Mouse (Mus musculus): ENCODE results near the gene Gapdh.
A peak's percentile ranks its signal among the peaks of the same experiment; 100 is the strongest.

Gapdh gene

GRCm38 (mm10) chr6:125148926-125149568 lies 17.2 kb downstream of the Gapdh start:
- no peak for DNase-seq

GRCm38 (mm10) chr6:125148251-125148925 lies 17.9 kb downstream of the Gapdh start:
- DNase-seq: no peak

DNA sequence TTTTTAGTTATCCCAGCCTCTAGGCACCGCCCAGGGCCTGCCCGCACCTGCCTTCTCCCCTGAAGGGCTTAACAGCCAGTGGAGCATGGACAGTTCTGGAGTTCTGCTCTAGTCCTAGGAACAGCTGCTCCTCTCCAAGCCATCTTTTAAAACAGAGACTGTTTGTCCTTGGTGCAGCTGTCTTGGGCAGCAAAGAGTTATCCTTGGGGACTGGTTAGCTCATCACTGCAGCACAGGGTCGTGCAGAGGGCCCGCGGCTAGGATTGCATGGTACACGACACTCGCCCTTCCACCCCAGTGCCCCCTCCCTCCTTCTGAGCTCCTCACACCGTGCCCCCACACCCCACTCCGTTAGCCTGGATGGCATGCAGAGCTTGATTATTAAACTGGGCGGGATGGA lies 18.9 kb downstream of the Gapdh start:
- DNase-seq: no peak

DNA sequence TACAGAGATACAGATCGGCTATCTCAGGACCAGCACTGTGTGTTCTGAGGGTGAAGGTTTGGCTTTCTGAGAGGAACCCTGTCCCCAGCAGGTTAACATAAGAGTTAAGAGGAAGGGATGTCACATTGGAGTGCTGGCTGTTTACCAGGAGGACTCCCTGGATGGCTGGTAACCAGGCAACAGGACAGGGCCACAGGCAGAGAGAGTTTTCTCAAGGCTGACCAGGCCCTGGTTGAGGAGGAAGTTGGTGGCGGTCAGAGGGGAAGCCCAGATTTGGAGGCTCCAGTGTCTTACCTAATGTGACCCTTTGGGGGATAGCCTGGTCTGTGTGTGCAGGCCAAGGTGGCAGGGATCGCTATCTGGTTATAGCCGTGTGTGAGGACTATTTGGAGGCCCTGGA lies 19.5 kb downstream of the Gapdh start:
- DNase-seq: no peak

GRCm38 (mm10) chr6:125146148-125146547 lies 20.1 kb downstream of the Gapdh start:
- no peak for DNase-seq

DNA sequence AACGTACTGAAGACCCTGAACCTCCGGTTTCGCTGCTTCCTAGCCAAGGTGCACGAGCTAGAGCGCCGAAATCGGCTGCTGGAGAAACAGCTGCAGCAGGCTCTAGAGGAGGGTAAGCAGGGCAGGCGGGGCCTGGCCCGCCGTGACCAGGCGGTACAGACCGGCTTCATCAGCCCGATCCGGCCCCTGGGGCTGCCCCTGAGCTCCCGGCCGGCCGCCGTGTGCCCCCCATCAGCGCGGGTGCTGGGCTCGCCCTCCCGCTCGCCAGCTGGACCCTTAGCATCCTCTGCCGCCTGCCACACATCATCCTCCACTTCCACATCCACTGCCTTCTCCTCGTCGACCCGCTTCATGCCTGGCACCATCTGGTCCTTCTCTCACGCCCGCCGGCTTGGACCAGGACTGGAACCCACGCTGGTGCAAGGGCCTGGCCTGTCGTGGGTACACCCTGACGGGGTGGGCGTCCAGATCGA lies 20.8 kb downstream of the Gapdh start:
- no peak for DNase-seq

- DNase-seq: peak; percentile 84
Observed at GRCm38 (mm10) chr6:125145001-125145400, 21.3 kb downstream of the Gapdh start, which contains the start of gene Iffo1. Gene Iffo1, plus strand, starts transcription at chr6:125145241.

- no peak for DNase-seq
Observed at GRCm38 (mm10) chr6:125143904-125144303, 22.4 kb downstream of the Gapdh start.

DNA sequence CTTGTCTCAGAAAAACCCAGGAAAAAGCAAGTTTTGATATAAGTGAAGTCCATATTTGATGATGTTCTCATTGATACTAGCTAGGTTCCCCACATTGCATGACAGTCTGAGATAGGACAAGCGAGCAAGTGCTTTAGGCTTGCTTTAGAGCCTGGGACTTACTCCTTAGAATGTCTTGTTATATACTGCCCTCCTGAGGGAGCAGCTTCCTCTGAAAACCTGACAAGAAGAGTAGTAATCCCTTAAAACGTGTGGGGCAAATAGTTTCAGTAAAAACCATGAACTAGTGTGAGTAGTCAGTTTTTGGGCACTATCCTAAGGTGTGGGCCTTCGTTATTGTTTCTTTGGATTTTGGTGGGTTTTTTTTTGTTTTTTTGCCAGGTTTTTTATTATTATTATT lies 23.1 kb downstream of the Gapdh start:
- no peak for DNase-seq

GRCm38 (mm10) chr6:125142436-125142835 lies 23.8 kb downstream of the Gapdh start:
- DNase-seq: no peak

- DNase-seq: no peak
Observed at GRCm38 (mm10) chr6:125139747-125140146, 26.5 kb downstream of the Gapdh start.

DNA sequence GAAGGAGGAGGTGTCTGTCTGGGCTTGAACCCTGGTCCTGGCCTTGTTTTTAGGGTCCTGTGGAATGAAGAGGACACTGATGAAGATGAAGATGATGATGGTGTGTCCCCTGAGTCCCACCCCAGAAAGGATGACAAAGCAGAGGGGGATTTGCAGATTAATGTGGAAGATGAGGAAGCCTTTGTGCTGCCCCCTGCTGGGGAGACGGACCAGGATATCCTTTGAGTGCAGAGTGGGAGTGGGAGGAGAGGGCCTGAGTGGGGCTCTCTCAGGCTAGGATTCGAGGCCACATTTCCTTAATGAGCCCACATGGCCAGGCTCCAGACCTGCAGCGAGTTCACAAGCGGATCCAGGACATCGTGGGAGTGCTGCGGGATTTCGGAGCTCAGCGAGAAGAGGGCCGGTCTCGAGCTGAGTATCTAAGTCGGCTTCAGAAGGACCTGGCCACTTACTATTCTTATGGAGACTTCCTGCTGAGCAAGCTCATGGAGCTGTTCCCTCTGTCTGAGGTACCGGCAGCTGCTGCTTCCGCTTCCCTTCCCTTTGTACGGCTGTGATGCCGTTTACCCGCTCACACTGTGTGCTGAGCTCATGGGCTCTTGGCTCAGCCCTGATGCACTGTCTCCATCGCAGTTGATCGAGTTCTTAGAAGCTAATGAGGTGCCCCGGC lies 29.1 kb downstream of the Gapdh start:
- no peak for DNase-seq

DNA sequence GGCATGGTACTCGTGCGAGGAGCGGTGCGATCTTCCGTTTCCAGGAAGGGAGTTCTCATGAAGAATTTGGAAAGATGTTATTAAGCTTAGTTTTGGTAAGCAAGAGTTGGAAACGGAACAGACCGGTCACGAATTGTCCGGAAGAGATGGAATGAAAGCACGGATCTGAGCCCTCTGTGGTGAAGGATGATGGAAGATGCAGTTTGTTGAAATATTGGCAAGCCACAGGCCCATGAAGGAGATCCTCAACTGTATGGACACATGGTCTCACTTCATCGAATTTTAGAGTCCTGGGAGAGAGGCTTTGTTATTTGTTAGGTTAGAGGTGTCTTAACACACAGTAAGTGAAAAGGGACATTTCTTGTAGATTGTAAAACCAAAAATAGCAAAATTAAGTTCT lies 33.8 kb downstream of the Gapdh start:
- no peak for DNase-seq

GRCm38 (mm10) chr6:125131302-125132156 lies 34.7 kb downstream of the Gapdh start, which contains the start of gene Nop2:
Gene Nop2, plus strand, starts transcription at chr6:125131909.
- peak; percentile 88 for DNase-seq

DNA sequence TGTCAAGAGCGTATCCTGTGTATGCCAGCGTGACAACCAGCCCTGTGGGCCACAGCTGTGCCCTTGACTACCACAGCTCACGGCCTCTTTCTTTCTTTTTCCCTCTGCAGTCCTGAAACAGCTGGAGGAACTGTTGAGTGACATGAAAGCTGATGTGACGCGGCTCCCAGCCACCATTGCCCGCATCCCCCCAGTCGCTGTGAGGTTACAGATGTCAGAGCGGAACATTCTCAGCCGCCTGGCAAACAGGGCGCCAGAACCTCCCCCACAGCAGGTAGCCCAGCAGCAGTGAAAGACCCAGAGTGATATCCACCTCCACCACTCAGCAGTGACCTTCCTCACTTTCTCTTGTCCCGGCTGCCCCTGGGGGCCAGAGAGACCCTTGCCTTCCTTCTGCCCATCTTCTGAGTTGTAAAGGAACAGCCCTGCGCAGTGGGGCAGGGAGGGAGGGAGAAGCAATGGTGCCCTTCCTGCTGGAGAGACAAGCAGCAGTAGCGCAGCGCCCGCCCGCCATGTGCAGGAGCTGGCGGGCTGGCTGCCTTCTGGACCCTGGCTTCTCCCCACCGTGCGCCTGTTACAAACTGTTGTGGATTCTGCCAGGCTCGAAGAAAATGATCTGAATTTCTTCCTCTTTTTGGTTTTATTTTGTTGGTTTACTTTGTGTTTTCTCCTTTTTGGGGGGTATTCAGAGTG lies 36.4 kb downstream of the Gapdh start:
- no peak for DNase-seq

DNA sequence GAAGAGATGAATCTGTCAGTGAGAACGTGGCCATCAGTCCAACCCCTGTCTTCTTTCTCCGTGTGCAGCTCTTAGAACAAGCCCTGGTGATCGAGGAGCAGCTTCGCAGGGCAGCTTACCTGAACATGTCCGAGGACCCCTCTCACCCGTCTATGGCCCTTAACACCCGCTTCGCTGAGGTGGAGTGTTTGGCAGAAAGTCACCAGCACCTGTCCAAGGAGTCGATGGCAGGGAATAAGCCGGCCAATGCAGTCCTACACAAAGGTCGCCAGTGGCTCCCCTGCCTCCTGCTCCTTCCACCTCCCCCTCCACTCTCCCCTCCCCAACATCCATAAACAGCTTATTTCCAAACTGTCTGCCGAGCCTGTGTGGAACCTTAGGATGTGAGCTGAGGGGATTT lies 37.5 kb downstream of the Gapdh start:
- no peak for DNase-seq

- DNase-seq: no peak
Observed at GRCm38 (mm10) chr6:125119387-125119786, 46.9 kb downstream of the Gapdh start.

DNA sequence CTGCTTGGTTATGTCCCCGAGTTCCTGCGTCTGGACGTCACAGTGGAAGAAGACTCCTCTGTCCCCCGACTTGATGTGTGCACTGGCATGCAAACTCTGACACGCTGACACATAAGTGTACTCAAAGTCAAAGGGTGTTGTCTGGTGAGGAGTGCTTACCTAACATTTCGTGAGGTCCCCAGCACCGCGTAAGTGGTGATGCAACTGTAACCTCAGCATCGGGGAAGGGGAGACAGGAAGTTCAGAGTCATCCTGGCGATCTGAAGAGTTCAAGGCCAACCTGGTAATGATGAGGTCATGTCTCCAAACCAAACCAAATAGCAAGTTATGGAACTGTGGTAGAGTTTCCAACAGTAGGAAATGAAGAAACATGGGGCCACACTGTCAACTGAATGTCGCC lies 53.7 kb downstream of the Gapdh start:
- no peak for DNase-seq

Data from lung, postnatal 14 days (tissue).